Mouse (Mus musculus) ovary, adult 18-20 months (tissue): ENCODE measurements around the gene Foxb1.

ENCODE experiments used
- DNase-seq: peaks from one replicate; pipeline ENCODE4 v3.0.0; 2022; ENCODE audit warnings: low spot score, mixed read lengths

Gene Foxb1

GRCm38 (mm10) chr9:69757254-69757653 is 3.5 kb downstream of the Foxb1 start:
- no peak for DNase-seq

- no peak for DNase-seq
Measured at GRCm38 (mm10) chr9:69756456-69756855, 4.3 kb downstream of the Foxb1 start.

- DNase-seq: no peak
Measured at GRCm38 (mm10) chr9:69756041-69756440, 4.7 kb downstream of the Foxb1 start.

GRCm38 (mm10) chr9:69755157-69755556 is 5.6 kb downstream of the Foxb1 start:
- no peak for DNase-seq

GRCm38 (mm10) chr9:69754712-69755111 is 6.0 kb downstream of the Foxb1 start:
- DNase-seq: no peak

GRCm38 (mm10) chr9:69754291-69754690 is 6.4 kb downstream of the Foxb1 start:
- no peak for DNase-seq

- no peak for DNase-seq
Measured at GRCm38 (mm10) chr9:69747971-69748370, 12.8 kb downstream of the Foxb1 start.

- DNase-seq: no peak
Measured at GRCm38 (mm10) chr9:69728736-69729135, 32.0 kb downstream of the Foxb1 start.

GRCm38 (mm10) chr9:69718431-69718830 is 42.3 kb downstream of the Foxb1 start:
- DNase-seq: no peak

- DNase-seq: no peak
Measured at GRCm38 (mm10) chr9:69716364-69716763, 44.4 kb downstream of the Foxb1 start.

- DNase-seq: no peak
Measured at GRCm38 (mm10) chr9:69715445-69715844, 45.3 kb downstream of the Foxb1 start.

- no peak for DNase-seq
Measured at GRCm38 (mm10) chr9:69714346-69714745, 46.4 kb downstream of the Foxb1 start.

GRCm38 (mm10) chr9:69713577-69714327 is 47.0 kb downstream of the Foxb1 start:
- DNase-seq: no peak

GRCm38 (mm10) chr9:69712714-69713525 is 47.8 kb downstream of the Foxb1 start:
- no peak for DNase-seq
